Mouse (Mus musculus) midbrain, postnatal 0 days (tissue): ENCODE data around the gene Gm19426. TPM values are rescaled to one million over a fixed set of nuclear protein-coding genes. Genes with fewer than 3 reads are reported as not detected.

ENCODE experiments used
- ATAC-seq: fragments of 200-750 bp; cut with Nextera tagmentation; 2 replicates; pipeline ENCODE4 v1.8.0; 2017; ENCODE audit warnings: moderate number of reproducible peaks, mild to moderate bottlenecking, moderate TSS enrichment, moderate library complexity; ENCODE audit not compliant: low FRiP score
- DNase-seq: peaks from one replicate; pipeline ENCODE4 v3.0.0-alpha.2; 2015; ENCODE audit warnings: low spot score
- H3K27ac ChIP-seq: fragments of 300-500 bp; sonication (generic); 2 replicates; pipeline ENCODE4 v1.5.1; 2014; ENCODE audit warnings: low read depth, mild to moderate bottlenecking, low read length, mixed read lengths
- H3K27me3 ChIP-seq: fragments of 300-500 bp; sonication (generic); 2 replicates; pipeline ENCODE4 v1.6.1; 2014; ENCODE audit warnings: low read length, control low read depth, mixed read lengths; ENCODE audit not compliant: insufficient read depth
- H3K36me3 ChIP-seq: fragments of 300-500 bp; sonication (generic); 2 replicates; pipeline ENCODE4 v1.6.1; 2014; ENCODE audit warnings: low read length, control low read depth, mixed read lengths; ENCODE audit not compliant: insufficient read depth
- H3K4me1 ChIP-seq: fragments of 300-500 bp; sonication (generic); 2 replicates; pipeline ENCODE4 v1.6.1; 2014; ENCODE audit warnings: mild to moderate bottlenecking, control low read depth, antibody characterized with exemption, low read length, mixed read lengths; ENCODE audit not compliant: insufficient read depth
- H3K4me2 ChIP-seq: fragments of 300-500 bp; sonication (generic); 2 replicates; pipeline ENCODE4 v1.6.1; 2014; ENCODE audit warnings: low read depth, mild to moderate bottlenecking, low read length, mixed read lengths; ENCODE audit not compliant: poor library complexity, severe bottlenecking
- H3K4me3 ChIP-seq: fragments of 300-500 bp; sonication (generic); 2 replicates; pipeline ENCODE4 v1.5.1; 2014; ENCODE audit warnings: low read depth, mild to moderate bottlenecking, low read length, moderate library complexity
- H3K9ac ChIP-seq: fragments of 300-500 bp; sonication (generic); replicated peaks from 2 replicates; pipeline ENCODE4 v1.6.1; 2014; ENCODE audit warnings: mild to moderate bottlenecking, low read length, moderate library complexity, mixed read lengths; ENCODE audit not compliant: poor library complexity, severe bottlenecking
- H3K9me3 ChIP-seq: fragments of 300-500 bp; sonication (generic); 2 replicates; pipeline ENCODE4 v1.6.1; 2016; ENCODE audit warnings: low read length, control low read depth
- CTCF ChIP-seq: IDR thresholded peaks from 2 replicates; pipeline ENCODE4 v1.5.1; 2016; ENCODE audit warnings: antibody characterized with exemption, mild to moderate bottlenecking
- WGBS: fragments of 180-500 bp; shearing (Covaris S2); extraction: QIAGEN DNeasy Blood & Tissue Kit; methylation state at CpG from one replicate; pipeline ENCODE4 v1.1.7; 2014; 5-methylcytosine and 5-hydroxymethylcytosine counted together
- microRNA counts: library from miRNA; unstranded; fragments of <30 nt; microRNA quantifications from one replicate; lab custom pipeline; 2015
- microRNA-seq: library from miRNA; unstranded; fragments of <30 nt; microRNA quantifications from one replicate; pipeline ENCODE4, GENCODE M21; 2016; ENCODE audit warnings: borderline number of aligned reads
- polyA plus RNA-seq: library from polyadenylated mRNA; unstranded; fragments of >200 nt; fragmentation: Nextera tagmentation; extraction: Ambion mirVana; gene quantifications from 2 replicates; pipeline ENCODE4 v1.2.1, GENCODE M21; 2015
- total RNA-seq: library from RNA; depleted of rRNA; stranded (reverse); fragments of >200 nt; gene quantifications from 2 replicates; pipeline ENCODE4 v1.2.3, GENCODE M21; 2014; rRNA removed

The Gm19426 gene
- total and polyA plus RNA-seq, 2 experiments from 2014 or later = 0.88 to 2.1 TPM

DNA sequence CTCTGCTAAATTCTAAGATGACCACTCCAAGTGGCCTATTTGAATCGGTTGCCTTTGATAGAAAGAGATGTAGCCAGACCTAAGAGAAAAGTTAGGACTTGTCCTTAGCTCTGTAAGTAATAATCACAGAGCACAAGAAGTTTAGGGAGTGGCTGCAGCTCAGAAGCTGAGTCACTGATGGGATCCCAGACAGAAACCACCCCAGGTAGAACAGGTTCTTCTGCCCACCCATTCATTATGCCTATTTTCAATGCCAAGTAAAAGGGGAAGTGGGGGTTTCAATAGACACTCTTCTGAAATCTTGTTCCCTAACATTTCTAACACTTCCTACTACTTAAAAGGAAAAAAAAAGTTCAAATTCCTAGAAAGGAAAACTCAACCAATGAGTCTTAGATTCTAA, 38.2 kb downstream of the Gm19426 start:
- no peak for DNase-seq
- no peak for TF ChIP-seq CTCF
- no peak overlapping the region for H3K9ac ChIP-seq
- ATAC-seq = no peak
- H3K4me1 ChIP-seq = no peaks in the 10 kb centered on the region
- H3K4me2 ChIP-seq = no peak overlapping the region
- no peak overlapping the region for H3K4me3 ChIP-seq
- H3K27me3 ChIP-seq = no peaks in the 10 kb centered on the region
- WGBS = 98% methylated on average over 1 of the region's 1 CpGs
- peaks cover 14% of the 10 kb centered on the region; the same call in 1 of the 2 replicates for H3K36me3 ChIP-seq
- H3K27ac ChIP-seq = no peak overlapping the region
- no peaks in the 10 kb centered on the region for H3K9me3 ChIP-seq

DNA sequence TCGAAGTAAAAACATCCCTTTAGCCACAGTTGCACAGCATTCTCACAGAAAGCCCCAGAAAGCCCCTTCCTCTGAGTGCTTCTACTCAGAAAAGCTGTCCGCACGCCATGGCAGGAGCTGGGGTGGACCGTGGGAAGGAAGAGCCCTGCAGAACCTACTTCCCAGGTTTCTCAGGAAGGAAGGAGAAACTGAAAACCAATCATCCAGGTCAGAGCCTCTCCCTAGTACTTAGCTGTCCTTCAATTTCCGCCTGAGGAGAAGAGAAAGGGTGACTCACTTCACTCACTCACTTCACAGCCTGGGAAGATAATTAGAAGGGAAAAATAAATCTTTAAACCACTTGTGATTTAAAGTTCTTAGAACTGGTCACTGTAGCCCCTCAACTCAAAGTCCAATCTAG, 39.1 kb downstream of the Gm19426 start:
- Histone ChIP-seq H3K4me3 (no peak overlapping the region), H3K27me3 (no peaks in the 10 kb centered on the region), H3K4me1 (no peaks in the 10 kb centered on the region), H3K9ac (no peak overlapping the region), H3K9me3 (no peaks in the 10 kb centered on the region), H3K27ac (no peak overlapping the region), H3K36me3 (peaks cover 10% of the 10 kb centered on the region; the same call in 1 of the 2 replicates), H3K4me2 (no peak overlapping the region)
- WGBS = 79% methylated on average over 5 of the region's 5 CpGs
- no peak for TF ChIP-seq CTCF
- DNase-seq = no peak
- no peak for ATAC-seq

DNA sequence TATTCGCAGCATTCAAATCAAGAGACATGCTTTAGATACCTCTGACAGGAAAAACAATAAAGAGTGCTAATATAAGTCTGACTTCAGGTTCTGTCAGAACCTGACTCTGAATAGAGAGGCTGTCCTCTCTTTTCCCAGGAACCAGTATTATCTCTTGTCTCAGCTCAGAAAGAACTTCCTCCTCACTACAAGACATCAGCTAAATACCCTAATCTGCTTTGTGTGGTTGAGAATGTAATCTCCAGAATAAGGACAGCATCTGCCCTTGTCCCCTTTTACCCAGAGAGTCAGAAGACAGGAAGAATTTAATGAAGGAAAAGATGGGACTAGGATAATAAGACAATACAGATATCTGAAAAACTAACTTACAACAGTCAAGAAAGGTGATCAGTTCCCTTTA, 40.0 kb downstream of the Gm19426 start:
- WGBS = 94% methylated on average over 1 of the region's 1 CpGs
- Histone ChIP-seq H3K27me3 (no peaks in the 10 kb centered on the region), H3K27ac (no peak overlapping the region), H3K9ac (no peak overlapping the region), H3K9me3 (no peaks in the 10 kb centered on the region), H3K4me1 (no peaks in the 10 kb centered on the region), H3K4me2 (no peak overlapping the region), H3K36me3 (peaks cover 7% of the 10 kb centered on the region; the same call in 1 of the 2 replicates), H3K4me3 (no peak overlapping the region)
- TF ChIP-seq CTCF = no peak
- DNase-seq (no peak), ATAC-seq (no peak)

GRCm38 (mm10) chr2:84695007-84695695, 48.3 kb downstream of the Gm19426 start:
- WGBS = 91% methylated on average over 5 of the region's 5 CpGs
- H3K4me1 ChIP-seq = no peaks in the 10 kb centered on the region
- H3K9ac ChIP-seq = no peak overlapping the region
- H3K9me3 ChIP-seq = no peaks in the 10 kb centered on the region
- no peak overlapping the region for H3K4me3 ChIP-seq
- H3K36me3 ChIP-seq = peaks cover 34% of the 10 kb centered on the region
- no peaks in the 10 kb centered on the region for H3K27me3 ChIP-seq
- no peak overlapping the region for H3K27ac ChIP-seq
- H3K4me2 ChIP-seq = no peak overlapping the region
- DNase-seq = no peak
- ATAC-seq = no peak
- TF ChIP-seq CTCF = no peak

MicroRNAs encoded within 50 kb of the gene (microRNA counts, 519-probe panel; counts per million panel counts)
- 6,619 counts per million, percentile 99 among the panel's probes with 10 or more counts for microRNA mmu-miR-130a (lab: Ali Mortazavi, UCI)

Small RNA genes lying within 50 kb of the gene (microRNA-seq; reads per million reads assigned to microRNA genes)
- gene Mir130a = 23,578 reads per million, percentile 98 among the genes with 10 or more reads in this experiment

Other genes with a start within 250 kb of the Gm19426 start
- 81.1 and 82.9 TPM in 2 replicates for gene Ctnnd1, start 92.9 kb downstream of the Gm19426 start, total RNA-seq
- 13.7 and 15.8 TPM in 2 replicates for gene Ctnnd1, start 92.9 kb downstream of the Gm19426 start, polyA plus RNA-seq
- gene Btbd18, start 84.6 kb downstream of the Gm19426 start, total RNA-seq = not detected in 2 replicates
- gene Btbd18, start 84.6 kb downstream of the Gm19426 start, polyA plus RNA-seq = 0.27 and 0.35 TPM in 2 replicates
- gene Selenoh, start 72.9 kb downstream of the Gm19426 start, total RNA-seq = 180 and 269 TPM in 2 replicates
- gene Selenoh, start 72.9 kb downstream of the Gm19426 start, polyA plus RNA-seq = 210 and 211 TPM in 2 replicates
- not detected in 2 replicates for gene Gm28635, start 65.6 kb downstream of the Gm19426 start, total RNA-seq
- gene Gm28635, start 65.6 kb downstream of the Gm19426 start, polyA plus RNA-seq = not detected in 2 replicates
- 43.0 and 45.3 TPM in 2 replicates for gene Med19, start 65.3 kb downstream of the Gm19426 start, total RNA-seq
- gene Med19, start 65.3 kb downstream of the Gm19426 start, polyA plus RNA-seq = 47.4 and 49.5 TPM in 2 replicates
- 149 and 154 TPM in 2 replicates for gene Tmx2, start 64.5 kb downstream of the Gm19426 start, total RNA-seq
- gene Tmx2, start 64.5 kb downstream of the Gm19426 start, polyA plus RNA-seq = 303 and 328 TPM in 2 replicates
- gene Zdhhc5, start 28.5 kb downstream of the Gm19426 start, total RNA-seq = 39.0 and 39.4 TPM in 2 replicates
- gene Zdhhc5, start 28.5 kb downstream of the Gm19426 start, polyA plus RNA-seq = 14.5 and 17.9 TPM in 2 replicates
- gene Clp1, start 16.3 kb downstream of the Gm19426 start, total RNA-seq = 12.6 TPM in 2 replicates
- 12.5 and 13.4 TPM in 2 replicates for gene Clp1, start 16.3 kb downstream of the Gm19426 start, polyA plus RNA-seq
- 12.9 and 15.0 TPM in 2 replicates for gene Ypel4, start 9.6 kb downstream of the Gm19426 start, total RNA-seq
- gene Ypel4, start 9.6 kb downstream of the Gm19426 start, polyA plus RNA-seq = 14.3 and 14.7 TPM in 2 replicates
- gene Serping1, start 31.8 kb upstream of the Gm19426 start, total RNA-seq = 19.9 and 20.9 TPM in 2 replicates
- gene Serping1, start 31.8 kb upstream of the Gm19426 start, polyA plus RNA-seq = 30.6 and 31.9 TPM in 2 replicates
- 14.0 and 16.5 TPM in 2 replicates for gene Ube2l6, start 55.2 kb upstream of the Gm19426 start, total RNA-seq
- gene Ube2l6, start 55.2 kb upstream of the Gm19426 start, polyA plus RNA-seq = 14.2 and 15.1 TPM in 2 replicates
- gene Smtnl1, start 79.0 kb upstream of the Gm19426 start, total RNA-seq = not detected in 2 replicates
- gene Smtnl1, start 79.0 kb upstream of the Gm19426 start, polyA plus RNA-seq = not detected in 2 replicates
- 43.6 and 62.5 TPM in 2 replicates for gene Timm10, start 83.3 kb upstream of the Gm19426 start, total RNA-seq
- 85.0 and 99.0 TPM in 2 replicates for gene Timm10, start 83.3 kb upstream of the Gm19426 start, polyA plus RNA-seq
- gene Slc43a1, start 95.2 kb upstream of the Gm19426 start, total RNA-seq = 0.99 and 1.8 TPM in 2 replicates
- 0.34 and 0.46 TPM in 2 replicates for gene Slc43a1, start 95.2 kb upstream of the Gm19426 start, polyA plus RNA-seq
- gene Rtn4rl2, start 143.1 kb upstream of the Gm19426 start, total RNA-seq = 7.7 and 11.4 TPM in 2 replicates
- 6.3 and 6.5 TPM in 2 replicates for gene Rtn4rl2, start 143.1 kb upstream of the Gm19426 start, polyA plus RNA-seq
- 1.7 and 2.0 TPM in 2 replicates for gene Slc43a3, start 192.9 kb upstream of the Gm19426 start, total RNA-seq
- gene Slc43a3, start 192.9 kb upstream of the Gm19426 start, polyA plus RNA-seq = 1.9 and 2.0 TPM in 2 replicates
- gene Prg2, start 236.8 kb upstream of the Gm19426 start, total RNA-seq = not detected in 2 replicates
- gene Prg2, start 236.8 kb upstream of the Gm19426 start, polyA plus RNA-seq = not detected in 2 replicates
- not detected in 2 replicates for gene Prg3, start 244.6 kb upstream of the Gm19426 start, total RNA-seq
- not detected in 2 replicates for gene Prg3, start 244.6 kb upstream of the Gm19426 start, polyA plus RNA-seq